Mouse (Mus musculus) G1E-ER4 (cell line): ENCODE data around the gene Lemd1. TPM values are rescaled to one million over a fixed set of nuclear protein-coding genes. Genes with fewer than 3 reads are reported as not detected.

Source experiments
- GATA1 ChIP-seq: IDR thresholded peaks from one replicate; pipeline ENCODE4 v1.8.0; 2012; ENCODE audit warnings: low read length, inconsistent platforms
- polyA plus RNA-seq: library from polyadenylated mRNA; stranded (reverse); fragments of >175 nt; gene quantifications from 2 replicates; pipeline ENCODE4 v1.2.3, GENCODE M21; 2012

Gene Lemd1
- not detected in 2 replicates for polyA plus RNA-seq

GRCm38 (mm10) chr1:132191093-132191785 is at the start of gene Lemd1, which contains the start of gene AC124108.1:
Gene Lemd1, plus strand, starts transcription at chr1:132191431.
Gene AC124108.1, plus strand, starts transcription at chr1:132191457.
- no peak for TF ChIP-seq GATA1

- TF ChIP-seq GATA1 = no peak
Observed at GRCm38 (mm10) chr1:132141753-132142152, 49.5 kb upstream of the Lemd1 start.

GRCm38 (mm10) chr1:132143079-132143478 is 48.2 kb upstream of the Lemd1 start:
- TF ChIP-seq GATA1 = no peak

- no peak for TF ChIP-seq GATA1
Observed at GRCm38 (mm10) chr1:132143730-132144129, 47.5 kb upstream of the Lemd1 start.

GRCm38 (mm10) chr1:132144223-132144622 is 47.0 kb upstream of the Lemd1 start:
- TF ChIP-seq GATA1 = no peak

GRCm38 (mm10) chr1:132144837-132145236 is 46.4 kb upstream of the Lemd1 start:
- no peak for TF ChIP-seq GATA1

GRCm38 (mm10) chr1:132145973-132146685 is 45.1 kb upstream of the Lemd1 start:
- no peak for TF ChIP-seq GATA1

GRCm38 (mm10) chr1:132149410-132149809 is 41.8 kb upstream of the Lemd1 start:
- TF ChIP-seq GATA1 = no peak

GRCm38 (mm10) chr1:132150171-132150570 is 41.1 kb upstream of the Lemd1 start:
- TF ChIP-seq GATA1 = no peak

GRCm38 (mm10) chr1:132150817-132151601 is 40.2 kb upstream of the Lemd1 start:
- no peak for TF ChIP-seq GATA1

- no peak for TF ChIP-seq GATA1
Observed at GRCm38 (mm10) chr1:132151908-132152307, 39.3 kb upstream of the Lemd1 start.

GRCm38 (mm10) chr1:132153086-132153690 is 38.0 kb upstream of the Lemd1 start:
- no peak for TF ChIP-seq GATA1

GRCm38 (mm10) chr1:132153691-132154090 is 37.5 kb upstream of the Lemd1 start:
- TF ChIP-seq GATA1 = no peak

GRCm38 (mm10) chr1:132155737-132156136 is 35.5 kb upstream of the Lemd1 start:
- no peak for TF ChIP-seq GATA1

- TF ChIP-seq GATA1 = no peak
Observed at GRCm38 (mm10) chr1:132157016-132157781, 34.0 kb upstream of the Lemd1 start.
